Mouse (Mus musculus) gastrocnemius, adult 2 months (tissue): ENCODE results near the gene Ptges2. TPM values are rescaled to one million over a fixed set of nuclear protein-coding genes. Genes with fewer than 3 reads are reported as not detected.
A peak's percentile ranks its signal among the peaks of the same experiment; 100 is the strongest.

ENCODE experiments used
- DNase-seq: peaks from one replicate; pipeline ENCODE4 v3.0.0; 2022
- H3K27ac ChIP-seq: fragments of 200-600 bp; 2 replicates; pipeline ENCODE4 v1.8.1; 2022; ENCODE audit warnings: mild to moderate bottlenecking
- H3K4me3 ChIP-seq: fragments of 200-600 bp; 2 replicates; pipeline ENCODE4 v1.8.1; 2022; ENCODE audit warnings: mild to moderate bottlenecking, moderate library complexity
- CTCF ChIP-seq: fragments of 200-600 bp; IDR thresholded peaks from 2 replicates; pipeline ENCODE4 v1.8.1; 2022; ENCODE audit warnings: antibody characterized with exemption, mild to moderate bottlenecking, moderate library complexity
- intact Hi-C: fragments of 180-260 bp; cut with DNase I; formaldehyde crosslinking; loops from one replicate; pipeline ENCODE4 v1.15.1; 2025
- total RNA-seq, 2 experiments: library from RNA; stranded (reverse); gene quantifications; 2 replicates each; pipeline ENCODE4 v1.2.3; 2021

The Ptges2 gene
- total RNA-seq, 2 experiments from 2014 or later: 34.7 to 51.1 TPM

GRCm38 (mm10) chr2:32439177-32439576 lies 43.5 kb downstream of the Ptges2 start:
- intact Hi-C loops: no loop called here
- TF ChIP-seq CTCF: no peak
- no peak for DNase-seq

DNA sequence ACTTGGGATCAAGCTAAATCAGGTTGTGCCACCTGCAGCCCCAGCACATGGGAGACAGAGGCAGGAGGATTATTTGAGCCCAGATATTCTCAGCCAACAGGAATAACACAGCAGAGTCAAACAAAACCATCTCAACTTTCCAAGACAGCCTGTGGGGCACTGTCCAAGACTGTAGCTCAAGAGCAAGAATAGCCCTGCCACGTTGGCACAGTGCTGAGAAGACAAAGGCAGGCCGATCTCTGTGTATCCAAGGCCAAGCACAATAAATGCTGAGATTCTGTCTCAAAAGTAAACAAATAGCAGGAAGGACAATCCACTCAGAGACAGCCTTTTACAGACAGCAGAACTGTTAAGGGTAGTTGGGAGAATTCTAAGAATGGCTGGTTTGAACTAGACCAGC lies 44.5 kb downstream of the Ptges2 start:
- TF ChIP-seq CTCF: no peak
- DNase-seq: no peak
- intact Hi-C loops: no loop called here
- Histone ChIP-seq H3K27ac (peak overlapping the region; percentile 35), H3K4me3 (no peak overlapping the region)

More at GRCm38 (mm10) chr2:32439177-32439576, 43.5 kb downstream of the Ptges2 start:
- no peak overlapping the region for H3K4me3 ChIP-seq
- H3K27ac ChIP-seq: 0 out of 2 replicates have a peak overlapping the region, but pooled peaks have one; percentile 12

- intact Hi-C loops: no loop called here
- no peak overlapping the region for H3K27ac ChIP-seq
- no peak overlapping the region for H3K4me3 ChIP-seq
- no peak for DNase-seq
- TF ChIP-seq CTCF: no peak
Observed at GRCm38 (mm10) chr2:32440632-32441031, 44.9 kb downstream of the Ptges2 start.

- no peak overlapping the region for H3K27ac ChIP-seq
- intact Hi-C loops: no loop called here
- no peak for TF ChIP-seq CTCF
Observed at GRCm38 (mm10) chr2:32441550-32441949, 45.9 kb downstream of the Ptges2 start.

GRCm38 (mm10) chr2:32445535-32445934 lies 49.8 kb downstream of the Ptges2 start:
- TF ChIP-seq CTCF: no peak
- no peak for DNase-seq
- intact Hi-C loops: loop anchor here (2.0 kb wide), 1 partner anchor 17 kb away; no protein-coding TSS in a partner anchor
- no peak overlapping the region for H3K4me3 ChIP-seq
- H3K27ac ChIP-seq: peak overlapping the region; percentile 46

More at GRCm38 (mm10) chr2:32441550-32441949, 45.9 kb downstream of the Ptges2 start:
- no peak for DNase-seq
- H3K4me3 ChIP-seq: no peak overlapping the region

GRCm38 (mm10) chr2:32447264-32447936 lies 51.7 kb downstream of the Ptges2 start:
- Histone ChIP-seq H3K27ac (peak overlapping the region; percentile 86), H3K4me3 (peak overlapping the region; percentile 10)
- intact Hi-C loops: no loop called here
- TF ChIP-seq CTCF: no peak
- no peak for DNase-seq

DNA sequence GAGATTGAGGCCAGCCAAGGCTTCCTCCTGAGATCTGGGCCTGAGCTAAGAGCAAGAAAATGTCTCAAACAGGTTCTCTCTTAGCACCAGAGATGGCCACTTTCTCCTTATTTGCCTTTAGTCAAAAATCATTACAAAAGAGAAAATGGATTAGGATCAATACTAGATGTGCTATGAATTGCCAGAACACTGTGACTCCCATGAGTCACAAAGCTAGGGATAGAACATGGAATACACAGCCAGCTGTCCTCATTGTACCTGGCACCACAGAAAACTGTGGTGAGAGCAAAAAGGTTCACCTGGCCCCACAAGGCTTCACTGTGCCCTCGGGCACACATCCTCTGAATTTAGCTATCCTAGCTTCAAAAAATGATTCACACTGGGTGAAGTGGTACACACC lies 52.8 kb downstream of the Ptges2 start:
- no peak for TF ChIP-seq CTCF
- H3K4me3 ChIP-seq: no peak overlapping the region
- DNase-seq: no peak
- H3K27ac ChIP-seq: peak overlapping the region; percentile 86
- intact Hi-C loops: no loop called here

DNA sequence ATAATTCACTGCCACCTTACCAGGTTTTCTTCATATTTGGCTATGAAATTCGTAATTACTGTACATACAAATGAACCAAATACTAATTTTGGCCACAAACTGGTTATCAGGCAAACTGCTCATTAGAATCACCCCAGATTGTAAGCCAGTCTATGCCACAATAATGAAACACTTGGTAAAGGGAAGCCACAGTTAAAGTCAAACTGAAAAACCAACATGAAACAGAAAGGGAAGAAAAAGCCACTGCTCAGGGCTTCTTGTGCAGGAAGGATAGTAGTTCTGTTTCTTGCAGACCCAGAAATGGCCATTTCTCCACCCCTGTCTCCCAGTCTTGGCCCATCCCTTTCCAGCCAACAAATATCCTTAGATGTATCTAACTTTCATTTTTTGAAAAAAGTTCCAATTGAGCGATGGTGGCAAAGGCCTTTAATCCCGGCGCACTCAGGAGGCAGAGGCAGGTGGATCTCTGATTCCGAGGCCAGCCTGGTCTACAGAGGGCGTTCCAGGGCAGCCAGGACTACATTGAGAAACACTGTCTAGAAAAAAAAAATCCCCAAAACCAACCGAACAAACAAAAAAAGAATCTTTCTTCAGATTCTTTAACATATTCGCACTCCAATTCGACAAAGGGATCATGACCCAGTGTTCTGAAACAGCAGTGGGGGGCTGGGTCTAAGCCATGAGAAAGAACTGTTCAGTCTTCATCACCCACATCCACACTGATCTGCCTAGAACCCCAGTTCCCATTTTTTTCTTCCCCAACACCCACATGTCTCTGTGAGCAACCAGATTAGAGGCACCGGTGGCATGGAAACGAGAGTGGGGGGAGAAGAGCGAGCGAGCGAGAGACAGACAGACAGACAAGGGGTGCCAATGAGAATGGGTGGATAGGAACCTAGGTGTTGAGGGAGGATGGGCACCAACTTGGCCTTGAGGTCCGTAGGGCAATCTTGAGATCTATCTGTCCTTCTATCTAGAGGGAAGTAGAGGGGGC lies 54.4 kb downstream of the Ptges2 start, which contains the start of gene Naif1:
TSS of gene Naif1 (plus strand) at position 697 of the 994 bp plus-strand sequence.
- H3K4me3 ChIP-seq: peak within 1 kb of the TSS; percentile 82
- intact Hi-C loops: loop anchor here (5.0 kb wide), 1 partner anchor 43 kb away; no protein-coding TSS in a partner anchor
- H3K27ac ChIP-seq: peak within 1 kb of the TSS; percentile 96
- DNase-seq: no peak
- no peak for TF ChIP-seq CTCF

DNA sequence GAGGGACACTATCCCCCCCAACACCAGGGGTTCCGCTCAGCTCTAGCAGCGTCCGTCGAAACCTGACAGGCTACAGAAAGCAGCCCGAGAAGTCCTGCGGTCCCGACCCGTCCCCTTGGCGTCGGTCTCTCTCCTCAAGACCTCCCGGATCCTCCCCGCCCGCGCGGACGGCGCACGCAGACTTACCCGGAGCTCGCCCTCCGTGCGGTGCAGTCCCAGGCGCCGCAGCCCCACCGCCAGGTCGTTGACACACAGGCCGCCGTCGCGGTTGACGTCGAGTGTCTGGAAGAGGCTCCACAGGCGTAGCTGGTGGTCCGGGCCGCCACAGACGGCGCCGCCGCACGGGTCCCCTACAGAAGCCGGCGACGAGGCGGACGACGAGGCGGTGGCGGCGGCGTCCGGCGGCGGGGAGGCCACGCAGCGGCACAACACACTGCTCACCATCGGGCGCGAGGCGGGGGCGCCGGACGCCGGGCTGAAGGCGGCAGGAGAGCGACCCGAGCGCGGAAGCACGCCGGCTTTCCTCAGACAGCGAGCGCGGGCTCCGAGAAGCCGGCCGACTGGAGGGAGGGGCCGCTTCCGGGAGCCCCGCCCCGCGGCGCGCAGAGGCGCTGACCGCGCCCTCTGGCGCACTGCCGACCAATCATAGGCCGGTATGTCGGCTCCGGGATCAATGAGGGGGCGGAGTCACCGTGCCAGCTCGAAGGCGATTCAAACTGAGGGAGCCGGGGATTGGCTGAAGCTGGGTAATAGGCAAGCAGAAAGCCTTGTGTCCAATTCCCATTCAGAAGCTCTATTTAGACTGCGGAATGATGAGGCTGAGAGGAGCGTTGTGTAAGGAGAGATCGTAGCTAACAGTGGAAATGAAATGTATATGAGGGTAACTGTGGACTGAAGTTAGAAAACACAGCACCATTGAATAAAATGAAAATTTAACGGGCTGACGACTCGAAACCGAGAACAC lies 55.5 kb downstream of the Ptges2 start, which contains the start of gene Slc25a25:
TSS of gene Slc25a25 (minus strand) at position 565 of the 964 bp plus-strand sequence.
- intact Hi-C loops: loop anchor here (5.0 kb wide), 1 partner anchor 44 kb away; no protein-coding TSS in a partner anchor
- 0 out of 2 replicates have a peak, but pooled peaks have one; percentile 0 for TF ChIP-seq CTCF
- Histone ChIP-seq H3K4me3 (peak within 1 kb of the TSS; percentile 82), H3K27ac (peak within 1 kb of the TSS; percentile 96)
- DNase-seq: peak; percentile 99

DNA sequence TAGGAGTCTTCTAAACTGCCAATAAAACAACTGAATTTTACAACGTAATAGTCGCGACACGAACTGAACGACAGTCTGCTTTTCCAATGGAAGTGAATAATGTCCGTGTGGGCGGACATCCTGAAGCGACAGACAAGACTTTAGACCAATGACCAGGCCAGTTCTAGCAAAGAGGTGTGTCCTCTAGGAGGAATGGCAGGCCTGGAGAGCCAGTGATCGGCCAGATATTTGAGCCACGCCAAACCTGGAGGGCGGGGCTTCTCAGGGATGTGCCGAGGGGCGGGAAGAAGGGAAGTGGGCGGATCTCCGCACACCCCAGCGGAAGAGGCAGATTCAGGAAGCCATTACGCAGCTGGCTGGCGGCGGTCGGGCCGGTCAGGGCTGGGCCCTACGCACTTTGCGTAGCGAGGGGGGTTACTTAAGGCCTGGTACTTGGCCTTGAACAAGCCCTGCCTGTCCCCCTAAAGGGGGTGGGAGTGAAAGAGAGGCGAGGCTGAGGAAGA lies 56.2 kb downstream of the Ptges2 start:
- intact Hi-C loops: loop anchor here (5.0 kb wide), 1 partner anchor 45 kb away; no protein-coding TSS in a partner anchor
- TF ChIP-seq CTCF: no peak
- H3K4me3 ChIP-seq: peak overlapping the region; percentile 82
- H3K27ac ChIP-seq: peak overlapping the region; percentile 96
- peak; percentile 99 for DNase-seq

DNA sequence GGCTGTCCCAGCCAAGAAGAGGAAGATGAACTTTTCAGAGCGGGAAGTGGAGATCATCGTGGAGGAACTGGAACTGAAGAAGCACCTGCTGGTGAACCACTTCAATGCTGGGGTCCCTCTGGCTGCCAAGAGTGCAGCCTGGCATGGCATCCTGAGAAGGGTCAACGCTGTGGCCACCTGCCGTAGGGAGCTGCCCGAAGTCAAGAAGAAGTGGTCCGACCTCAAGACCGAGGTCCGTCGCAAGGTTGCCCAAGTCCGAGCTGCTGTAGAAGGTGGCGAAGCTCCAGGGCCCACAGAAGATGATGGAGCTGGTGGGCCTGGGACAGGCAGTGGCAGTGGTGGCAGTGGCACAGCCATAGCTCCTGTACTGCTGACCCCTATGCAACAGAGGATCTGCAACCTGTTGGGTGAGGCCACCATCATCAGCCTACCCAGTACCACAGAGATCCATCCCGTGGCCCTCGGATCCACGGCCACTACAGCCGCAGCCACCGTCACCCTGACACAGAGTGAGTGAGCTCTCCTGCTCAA lies 56.8 kb downstream of the Ptges2 start:
- Histone ChIP-seq H3K27ac (peak overlapping the region; percentile 92), H3K4me3 (peak overlapping the region; percentile 78)
- intact Hi-C loops: loop anchor here (5.0 kb wide), 1 partner anchor 45 kb away; no protein-coding TSS in a partner anchor
- TF ChIP-seq CTCF: no peak
- DNase-seq: peak; percentile 51
